Mouse (Mus musculus) kidney, postnatal 0 days (tissue): ENCODE data around the gene Btbd11. TPM values are rescaled to one million over a fixed set of nuclear protein-coding genes. Genes with fewer than 3 reads are reported as not detected.

Experiments
- ATAC-seq: fragments of 200-750 bp; cut with Nextera tagmentation; replicated peaks from 2 replicates; pipeline ENCODE4 v1.8.0; 2017; ENCODE audit warnings: low read depth, moderate number of reproducible peaks, moderate TSS enrichment, moderate library complexity; ENCODE audit not compliant: low FRiP score
- DNase-seq: peaks from one replicate; pipeline ENCODE4 v3.0.0-alpha.2; 2016; ENCODE audit warnings: low spot score
- H3K27ac ChIP-seq: fragments of 300-500 bp; sonication (generic); 2 replicates; pipeline ENCODE4 v1.5.1; 2014; ENCODE audit warnings: mild to moderate bottlenecking
- H3K27me3 ChIP-seq: fragments of 300-500 bp; sonication (generic); 2 replicates; pipeline ENCODE4 v1.6.1; 2014; ENCODE audit warnings: low read length, mixed read lengths; ENCODE audit not compliant: insufficient read depth
- H3K36me3 ChIP-seq: fragments of 300-500 bp; sonication (generic); 2 replicates; pipeline ENCODE4 v1.6.1; 2014; ENCODE audit warnings: low read length, mixed read lengths; ENCODE audit not compliant: insufficient read depth
- H3K4me1 ChIP-seq: fragments of 300-500 bp; sonication (generic); replicated peaks from 2 replicates; pipeline ENCODE4 v1.6.1; 2014; ENCODE audit warnings: antibody characterized with exemption, low read length, mixed read lengths; ENCODE audit not compliant: insufficient read depth
- H3K4me2 ChIP-seq: fragments of 300-500 bp; sonication (generic); 2 replicates; pipeline ENCODE4 v1.6.1; 2014; ENCODE audit warnings: mild to moderate bottlenecking, low read length, moderate library complexity, mixed read lengths
- H3K4me3 ChIP-seq: fragments of 300-500 bp; sonication (generic); replicated peaks from 2 replicates; pipeline ENCODE4 v1.5.1; 2014; ENCODE audit warnings: low read depth, low read length
- H3K9ac ChIP-seq: fragments of 300-500 bp; sonication (generic); 2 replicates; pipeline ENCODE4 v1.6.1; 2014; ENCODE audit warnings: low read depth, low read length
- H3K9me3 ChIP-seq: fragments of 300-500 bp; sonication (generic); replicated peaks from 2 replicates; pipeline ENCODE4 v1.6.1; 2016; ENCODE audit warnings: low read length, inconsistent platforms, mixed read lengths
- CTCF ChIP-seq: IDR thresholded peaks from 2 replicates; pipeline ENCODE4 v1.5.1; 2016; ENCODE audit warnings: antibody characterized with exemption, low read depth, mild to moderate bottlenecking, moderate library complexity
- WGBS: fragments of 180-500 bp; shearing (Covaris S2); extraction: QIAGEN DNeasy Blood & Tissue Kit; methylation state at CpG from one replicate; pipeline ENCODE4 v1.1.7; 2014; 5-methylcytosine and 5-hydroxymethylcytosine counted together
- polyA plus RNA-seq: library from polyadenylated mRNA; unstranded; fragments of >200 nt; fragmentation: Nextera tagmentation; extraction: Ambion mirVana; gene quantifications from 2 replicates; pipeline ENCODE4 v1.2.1, GENCODE M21; 2015

The Btbd11 gene
- polyA plus RNA-seq, 1 experiment from 2014 or later, result 6.7 TPM

GRCm38 (mm10) chr10:85382981-85383380, 3.6 kb upstream of the Btbd11 start:
- no peaks in the 10 kb centered on the region for H3K36me3 ChIP-seq
- peaks cover 7% of the 10 kb centered on the region; the same call in 1 of the 2 replicates for H3K4me1 ChIP-seq
- no peak overlapping the region for H3K9ac ChIP-seq
- H3K4me2 ChIP-seq, result no peak overlapping the region
- DNase-seq (no peak), ATAC-seq (no peak)
- H3K27me3 ChIP-seq, result no peaks in the 10 kb centered on the region
- H3K27ac ChIP-seq, result no peak overlapping the region
- no peak overlapping the region for H3K4me3 ChIP-seq
- no peaks in the 10 kb centered on the region for H3K9me3 ChIP-seq
- 88% methylated on average over 7 of the region's 7 CpGs for WGBS
- TF ChIP-seq CTCF, result no peak

- H3K4me3 ChIP-seq, result peak overlapping the region; percentile 63
- no peak overlapping the region for H3K27ac ChIP-seq
- peak; percentile 59 for DNase-seq
- ATAC-seq, result peak; percentile 18; the same call in 1 of the 2 replicates
- 0 out of 2 replicates have a peak, but pooled peaks cover 5% of the 10 kb centered on the region for H3K27me3 ChIP-seq
- peak overlapping the region; percentile 99 for H3K4me2 ChIP-seq
- no peak for TF ChIP-seq CTCF
- H3K9ac ChIP-seq, result peak overlapping the region; percentile 59
- H3K36me3 ChIP-seq, result no peaks in the 10 kb centered on the region
- no peaks in the 10 kb centered on the region for H3K9me3 ChIP-seq
- peaks cover 12% of the 10 kb centered on the region; the same call in 1 of the 2 replicates for H3K4me1 ChIP-seq
- WGBS, result under 1% methylated on average over 78 of the region's 78 CpGs
These were observed 831 bp downstream of the Btbd11 start for GRCm38 (mm10) chr10:85387219-85388070.

- Histone ChIP-seq H3K36me3 (no peaks in the 10 kb centered on the region), H3K4me1 (peaks cover 12% of the 10 kb centered on the region; the same call in 1 of the 2 replicates), H3K4me2 (peak overlapping the region; percentile 99), H3K27me3 (0 out of 2 replicates have a peak, but pooled peaks cover 5% of the 10 kb centered on the region), H3K27ac (no peak overlapping the region), H3K4me3 (peak overlapping the region; percentile 63), H3K9me3 (no peaks in the 10 kb centered on the region), H3K9ac (peak overlapping the region; percentile 59)
- ATAC-seq (no peak), DNase-seq (peak; percentile 29)
- WGBS, result under 1% methylated on average over 50 of the region's 50 CpGs
- no peak for TF ChIP-seq CTCF
These were observed 1.6 kb downstream of the Btbd11 start for GRCm38 (mm10) chr10:85388071-85388750.

- Histone ChIP-seq H3K9ac (no peak overlapping the region), H3K4me1 (peaks cover 12% of the 10 kb centered on the region; the same call in 1 of the 2 replicates), H3K4me2 (peak overlapping the region; percentile 99), H3K9me3 (no peaks in the 10 kb centered on the region), H3K27me3 (0 out of 2 replicates have a peak, but pooled peaks cover 5% of the 10 kb centered on the region), H3K27ac (no peak overlapping the region), H3K4me3 (peak overlapping the region; percentile 63), H3K36me3 (no peaks in the 10 kb centered on the region)
- WGBS, result 3% methylated on average over 9 of the region's 9 CpGs
- DNase-seq (peak; percentile 78), ATAC-seq (0 out of 2 replicates have a peak, but pooled peaks have one; percentile 23)
- TF ChIP-seq CTCF, result peak; percentile 65
These were observed 2.1 kb downstream of the Btbd11 start for GRCm38 (mm10) chr10:85388751-85389115.

- Histone ChIP-seq H3K4me2 (peak overlapping the region; percentile 99), H3K27ac (no peak overlapping the region), H3K9ac (no peak overlapping the region), H3K9me3 (no peaks in the 10 kb centered on the region), H3K4me1 (peaks cover 12% of the 10 kb centered on the region; the same call in 1 of the 2 replicates), H3K36me3 (no peaks in the 10 kb centered on the region), H3K4me3 (peak overlapping the region; percentile 63), H3K27me3 (0 out of 2 replicates have a peak, but pooled peaks cover 5% of the 10 kb centered on the region)
- DNase-seq (peak; percentile 3), ATAC-seq (no peak)
- 32% methylated on average over 23 of the region's 23 CpGs for WGBS
- TF ChIP-seq CTCF, result no peak
These were observed 2.9 kb downstream of the Btbd11 start for GRCm38 (mm10) chr10:85389286-85390139.
